Mouse (Mus musculus) heart, embryonic 15.5 days (tissue): Measurements from ENCODE around the gene Dck. TPM values are rescaled to one million over a fixed set of nuclear protein-coding genes. Genes with fewer than 3 reads are reported as not detected.
"Not testable (repeated sequence)": the region's sequence is repeated elsewhere in the genome, so short reads cannot be mapped to it uniquely, and the experiment has no call there.

Experiments
- ATAC-seq: fragments of 200-750 bp; cut with Nextera tagmentation; replicated peaks from 2 replicates; pipeline ENCODE4 v1.8.0; 2017; ENCODE audit warnings: low read depth, moderate TSS enrichment; ENCODE audit not compliant: insufficient number of reproducible peaks, insufficient read depth, low FRiP score
- H3K27ac ChIP-seq: fragments of 300-500 bp; sonication (generic); 2 replicates; pipeline ENCODE4 v1.5.1; 2015; ENCODE audit warnings: mild to moderate bottlenecking, inconsistent platforms
- H3K27me3 ChIP-seq: fragments of 300-500 bp; sonication (generic); 2 replicates; pipeline ENCODE4 v1.6.1; 2015; ENCODE audit warnings: inconsistent platforms
- H3K36me3 ChIP-seq: fragments of 300-500 bp; sonication (generic); 2 replicates; pipeline ENCODE4 v1.6.1; 2015; ENCODE audit warnings: mild to moderate bottlenecking, inconsistent platforms
- H3K4me1 ChIP-seq: fragments of 300-500 bp; sonication (generic); replicated peaks from 2 replicates; pipeline ENCODE4 v1.6.1; 2015; ENCODE audit warnings: inconsistent platforms
- H3K4me2 ChIP-seq: fragments of 300-500 bp; sonication (generic); 2 replicates; pipeline ENCODE4 v1.6.1; 2015; ENCODE audit warnings: inconsistent platforms, mild to moderate bottlenecking, moderate library complexity
- H3K4me3 ChIP-seq: fragments of 300-500 bp; sonication (generic); 2 replicates; pipeline ENCODE4 v1.5.1; 2015; ENCODE audit warnings: mild to moderate bottlenecking, inconsistent platforms
- H3K9ac ChIP-seq: fragments of 300-500 bp; sonication (generic); 2 replicates; pipeline ENCODE4 v1.6.1; 2015; ENCODE audit warnings: mild to moderate bottlenecking, inconsistent platforms
- H3K9me3 ChIP-seq: fragments of 300-500 bp; sonication (generic); replicated peaks from 2 replicates; pipeline ENCODE4 v1.6.1; 2016; ENCODE audit warnings: inconsistent platforms
- WGBS: fragments of 180-500 bp; shearing (Covaris S2); methylation state at CpG from one replicate; pipeline ENCODE4 v1.1.7; 2015; ENCODE audit warnings: mixed read lengths; 5-methylcytosine and 5-hydroxymethylcytosine counted together
- polyA plus RNA-seq: library from polyadenylated mRNA; unstranded; fragments of >200 nt; fragmentation: Nextera tagmentation; extraction: Ambion mirVana; gene quantifications from 2 replicates; pipeline ENCODE4 v1.2.1, GENCODE M21; 2015

Dck gene
- 27.6 and 31.9 TPM in 2 replicates for polyA plus RNA-seq

DNA sequence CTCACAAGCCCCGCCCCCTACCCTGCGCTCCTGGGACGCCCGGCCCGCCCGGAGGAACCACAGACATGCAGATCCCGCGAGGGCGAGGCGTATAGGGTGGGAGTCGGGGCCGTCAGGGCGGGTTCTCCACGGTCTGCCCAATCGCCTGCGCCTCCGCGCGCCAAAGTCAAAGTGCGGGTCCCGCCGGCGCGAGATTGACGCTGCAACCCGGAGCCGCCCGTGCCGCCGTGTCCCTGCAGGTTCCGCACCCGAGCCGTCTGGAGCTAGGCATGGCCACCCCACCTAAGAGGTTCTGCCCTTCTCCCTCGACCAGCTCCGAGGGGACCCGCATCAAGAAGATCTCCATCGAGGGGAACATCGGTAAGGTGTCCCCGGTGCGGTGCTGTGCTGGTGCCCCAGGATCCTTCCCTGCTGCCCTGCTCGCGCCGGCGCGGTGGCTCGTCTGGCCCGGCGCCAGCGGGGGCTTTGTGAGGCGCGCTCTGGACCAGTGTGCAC, at the start of gene Dck:
Dck (plus strand) TSS at position 10 of the 495 bp plus-strand sequence.
- WGBS: under 1% methylated on average over 50 of the region's 51 CpGs
- Histone ChIP-seq H3K9ac (peak within 1 kb of the TSS; percentile 77), H3K36me3 (no peaks in the 10 kb centered on the region), H3K9me3 (no peaks in the 10 kb centered on the region), H3K27ac (peak within 1 kb of the TSS; percentile 89), H3K27me3 (no peaks in the 10 kb centered on the region), H3K4me3 (peak within 1 kb of the TSS; percentile 80), H3K4me2 (peak within 1 kb of the TSS; percentile 72), H3K4me1 (peaks cover 18% of the 10 kb centered on the region)
- ATAC-seq: peak; percentile 100

DNA sequence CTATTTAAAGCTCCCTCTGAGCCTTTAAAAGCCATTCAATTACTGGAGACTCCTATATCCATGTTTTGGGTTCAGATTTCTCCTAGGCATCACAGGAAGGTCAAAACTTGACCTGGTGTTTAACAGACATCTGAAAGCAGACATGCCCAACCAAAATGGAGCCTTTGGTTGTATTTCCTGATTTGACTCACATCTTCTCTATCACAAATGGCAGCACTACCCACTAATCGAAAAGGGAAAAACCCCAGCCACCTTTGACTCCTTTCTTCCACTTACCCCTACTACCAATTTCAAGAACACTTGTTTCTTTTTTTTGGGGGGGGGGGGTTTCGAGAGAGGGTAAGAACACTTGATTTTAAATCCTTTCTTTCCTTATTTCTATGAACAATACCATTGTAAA, 47.8 kb upstream of the Dck start:
- no peak overlapping the region for H3K27ac ChIP-seq
- H3K4me3 ChIP-seq: no peak overlapping the region
- no peaks in the 10 kb centered on the region for H3K9me3 ChIP-seq
- no peak overlapping the region for H3K9ac ChIP-seq
- no peak for ATAC-seq
- no peaks in the 10 kb centered on the region for H3K27me3 ChIP-seq
- H3K4me2 ChIP-seq: no peak overlapping the region
- H3K36me3 ChIP-seq: no peaks in the 10 kb centered on the region
- peaks cover 15% of the 10 kb centered on the region for H3K4me1 ChIP-seq
- WGBS: 81% methylated on average over 2 of the region's 2 CpGs

DNA sequence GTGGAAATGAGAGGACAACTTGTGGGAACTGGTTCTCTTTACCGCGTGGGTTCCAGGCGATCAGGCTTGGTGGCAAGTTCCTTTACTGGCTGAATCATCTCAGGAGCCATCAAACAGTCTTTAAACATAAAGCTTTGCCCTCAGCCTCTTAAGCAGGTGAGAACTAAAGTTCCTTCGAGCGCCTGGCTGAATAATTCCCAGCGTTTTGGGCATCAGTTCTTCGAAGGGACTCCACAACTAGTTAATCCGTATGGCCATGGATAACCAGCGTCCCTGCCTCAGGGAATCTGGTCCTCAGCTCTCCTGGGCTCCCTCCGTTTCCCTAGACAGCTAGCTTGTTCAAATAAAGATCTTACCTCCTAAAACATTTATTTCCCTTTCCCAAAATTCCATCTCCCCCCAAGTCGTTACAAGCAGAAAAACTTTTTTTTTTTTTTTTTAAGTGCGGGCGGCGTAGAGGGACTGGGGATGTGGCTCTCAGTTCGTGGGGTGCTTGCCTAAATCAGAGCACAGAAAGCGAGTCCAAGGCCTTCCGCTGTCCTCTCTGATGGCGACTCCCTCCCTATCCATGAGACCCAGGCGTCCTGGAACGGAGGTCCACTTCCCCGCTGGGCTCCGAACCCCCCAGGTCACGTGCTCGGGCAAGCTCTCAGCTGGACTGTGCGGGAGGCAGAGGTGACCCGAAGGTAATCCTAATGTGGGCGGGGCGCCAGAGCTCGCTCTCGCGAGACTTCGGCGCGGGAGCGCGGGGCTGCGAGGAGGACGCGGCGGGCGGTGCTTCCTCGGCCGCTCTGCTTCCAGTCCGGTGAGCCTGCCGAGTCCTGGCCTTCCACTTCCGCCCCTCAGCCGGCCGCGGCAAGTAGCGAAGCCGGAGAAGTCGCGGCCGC, 44.4 kb upstream of the Dck start, which contains the start of gene Mob1b:
Mob1b (plus strand) TSS at position 740 of the 887 bp plus-strand sequence.
- Histone ChIP-seq H3K4me2 (peak within 1 kb of the TSS; percentile 81), H3K27ac (peak within 1 kb of the TSS; percentile 96), H3K9me3 (no peaks in the 10 kb centered on the region), H3K4me1 (peaks cover 35% of the 10 kb centered on the region), H3K27me3 (no peaks in the 10 kb centered on the region), H3K4me3 (peak within 1 kb of the TSS; percentile 94), H3K9ac (peak within 1 kb of the TSS; percentile 99), H3K36me3 (no peaks in the 10 kb centered on the region)
- WGBS: under 1% methylated on average over 45 of the region's 54 CpGs
- ATAC-seq: peak; percentile 91

DNA sequence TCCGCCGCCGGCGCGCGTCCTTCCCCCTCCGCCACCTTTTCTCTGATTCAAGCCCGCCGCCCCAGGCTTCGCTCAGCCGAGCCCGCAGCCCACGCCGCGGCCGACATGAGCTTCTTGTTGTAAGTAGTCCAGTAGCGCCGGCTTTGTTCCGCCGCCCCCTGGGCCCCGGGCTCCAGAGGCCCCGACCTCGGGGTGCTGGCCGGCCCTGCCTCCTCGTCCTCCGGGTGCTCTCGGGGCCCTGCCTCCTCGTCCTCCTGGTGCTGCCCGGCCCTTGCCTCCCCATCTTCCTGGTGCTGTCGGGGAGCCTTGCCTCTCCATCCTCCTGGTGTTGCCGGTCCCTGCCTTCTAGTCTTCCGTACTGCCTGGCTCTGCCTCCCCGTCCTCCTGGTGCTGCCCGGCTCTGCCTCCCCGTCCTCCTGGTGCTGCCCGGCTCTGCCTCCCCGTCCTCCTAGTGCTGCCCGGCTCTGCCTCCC, 43.8 kb upstream of the Dck start:
- Histone ChIP-seq H3K9me3 (no peaks in the 10 kb centered on the region), H3K4me3 (peak overlapping the region; percentile 94), H3K4me2 (peak overlapping the region; percentile 81), H3K27me3 (no peaks in the 10 kb centered on the region), H3K9ac (peak overlapping the region; percentile 99), H3K27ac (peak overlapping the region; percentile 96), H3K4me1 (peaks cover 35% of the 10 kb centered on the region), H3K36me3 (no peaks in the 10 kb centered on the region)
- ATAC-seq: peak; percentile 29
- WGBS: under 1% methylated on average over 35 of the region's 38 CpGs

DNA sequence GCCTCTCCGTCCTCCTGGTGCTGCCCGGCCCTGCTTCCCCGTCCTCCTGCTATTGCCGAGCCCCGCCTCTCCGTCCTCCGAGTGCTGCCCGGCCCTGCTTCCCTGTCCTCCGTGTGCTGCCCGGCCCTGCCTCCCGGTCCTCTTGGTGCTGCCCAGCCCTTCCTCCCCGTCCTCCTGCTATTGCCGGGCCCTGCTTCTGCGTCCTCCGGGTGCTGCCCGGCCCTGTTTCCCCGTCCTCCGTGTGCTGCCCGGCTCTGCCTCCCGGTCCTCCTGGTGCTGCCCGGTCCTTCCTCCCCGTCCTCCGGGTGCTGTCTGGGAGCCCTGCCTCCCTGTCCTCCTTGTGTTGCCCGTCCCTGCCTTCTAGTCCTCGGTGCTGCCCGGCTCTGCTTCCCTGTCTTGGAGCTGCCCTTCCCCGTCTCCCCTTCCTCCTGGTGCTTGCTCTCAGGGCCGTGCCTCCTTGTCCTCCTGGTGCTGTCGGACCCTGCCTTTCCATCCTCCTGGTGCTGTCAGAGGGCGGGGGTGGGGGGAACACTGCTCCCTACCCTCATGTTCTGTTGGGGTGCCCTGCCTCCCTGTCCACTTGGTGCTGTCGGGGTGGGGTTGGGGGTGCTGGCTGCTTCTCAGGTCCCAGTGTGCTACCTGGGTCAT, 43.1 kb upstream of the Dck start:
- H3K4me3 ChIP-seq: peak overlapping the region; percentile 94
- H3K9ac ChIP-seq: peak overlapping the region; percentile 99
- 1% methylated on average over 31 of the region's 31 CpGs for WGBS
- H3K9me3 ChIP-seq: no peaks in the 10 kb centered on the region
- H3K4me1 ChIP-seq: peaks cover 35% of the 10 kb centered on the region
- no peaks in the 10 kb centered on the region for H3K36me3 ChIP-seq
- H3K27ac ChIP-seq: peak overlapping the region; percentile 96
- H3K27me3 ChIP-seq: no peaks in the 10 kb centered on the region
- ATAC-seq: peak; percentile 23; the same call in 1 of the 2 replicates
- peak overlapping the region; percentile 81 for H3K4me2 ChIP-seq

DNA sequence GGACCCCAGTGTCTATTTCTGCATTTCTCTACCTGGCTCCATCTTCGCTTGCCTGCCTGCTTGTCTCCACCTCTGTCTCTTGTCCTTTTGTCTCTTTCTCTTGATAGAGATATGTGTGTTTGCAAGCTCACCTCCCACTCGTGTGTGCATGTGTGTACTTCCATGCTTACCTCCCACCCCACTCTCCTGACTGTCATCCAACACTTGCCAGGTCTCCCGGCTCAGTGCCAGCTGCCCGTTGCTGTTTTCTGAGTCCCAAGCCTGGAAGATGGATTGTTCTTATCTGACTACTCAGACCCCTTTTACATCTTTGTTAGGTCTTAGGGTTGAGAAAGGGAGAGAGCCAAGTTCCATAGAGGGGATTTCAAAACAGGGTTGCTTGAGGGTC, 42.6 kb upstream of the Dck start:
- Histone ChIP-seq H3K4me2 (peak overlapping the region; percentile 81), H3K36me3 (no peaks in the 10 kb centered on the region), H3K4me3 (peak overlapping the region; percentile 94), H3K27ac (peak overlapping the region; percentile 96), H3K4me1 (peaks cover 35% of the 10 kb centered on the region), H3K9ac (peak overlapping the region; percentile 99), H3K9me3 (no peaks in the 10 kb centered on the region), H3K27me3 (no peaks in the 10 kb centered on the region)
- peak; percentile 5; the same call in 1 of the 2 replicates for ATAC-seq
- WGBS: 6% methylated on average over 4 of the region's 4 CpGs

DNA sequence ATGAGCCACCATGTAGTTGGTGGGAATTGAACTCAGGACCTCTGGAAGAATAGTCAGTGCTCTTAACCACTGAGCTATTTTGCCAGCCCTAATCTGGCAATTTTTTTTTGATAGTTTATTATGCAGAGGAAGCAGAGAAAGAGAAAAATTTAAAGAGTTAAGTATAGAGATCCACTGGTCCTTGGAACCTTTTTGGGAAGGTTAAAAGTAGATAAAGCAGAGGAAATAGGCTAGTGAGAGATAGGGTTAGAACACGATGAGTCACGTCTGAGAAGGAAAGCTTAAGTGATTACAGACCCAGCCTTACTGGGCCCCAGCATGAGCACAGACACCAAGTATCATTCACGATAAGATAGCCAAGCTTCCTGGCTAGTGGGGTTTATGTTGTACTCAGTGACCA, 40.8 kb upstream of the Dck start:
- no peaks in the 10 kb centered on the region for H3K9me3 ChIP-seq
- no peak overlapping the region for H3K9ac ChIP-seq
- no peak overlapping the region for H3K4me3 ChIP-seq
- no peak for ATAC-seq
- peak overlapping the region; percentile 81 for H3K4me2 ChIP-seq
- H3K36me3 ChIP-seq: no peaks in the 10 kb centered on the region
- H3K27me3 ChIP-seq: no peaks in the 10 kb centered on the region
- 12% methylated on average over 3 of the region's 3 CpGs for WGBS
- H3K4me1 ChIP-seq: peaks cover 39% of the 10 kb centered on the region
- peak overlapping the region; percentile 96 for H3K27ac ChIP-seq

DNA sequence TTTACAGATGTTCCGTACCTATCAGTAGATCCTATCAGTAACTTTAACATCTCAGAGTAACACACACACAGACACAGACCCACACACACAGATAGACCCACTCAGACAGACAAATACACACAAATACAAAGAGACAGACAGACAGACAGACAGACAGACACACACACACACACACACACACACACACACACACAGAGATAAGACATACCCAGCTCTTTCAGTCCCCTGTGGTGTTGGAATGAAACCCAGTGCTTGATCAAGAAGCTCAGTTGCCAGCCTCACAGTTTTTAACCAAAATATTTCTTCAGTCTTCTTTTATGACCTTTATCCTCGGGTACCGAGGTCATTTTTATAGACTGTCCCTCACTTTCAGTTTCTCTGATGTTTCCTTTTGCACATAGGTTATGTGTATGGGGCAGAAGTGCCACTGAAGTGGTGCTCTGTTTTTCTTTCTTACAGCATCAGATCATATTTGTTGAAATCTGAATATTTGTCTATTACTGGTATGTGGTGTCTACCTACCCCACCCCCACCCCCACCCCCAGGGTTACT, 37.1 kb upstream of the Dck start:
- H3K27me3 ChIP-seq: no peaks in the 10 kb centered on the region
- H3K4me3 ChIP-seq: no peak overlapping the region
- H3K4me2 ChIP-seq: no peak overlapping the region
- H3K9me3 ChIP-seq: no peaks in the 10 kb centered on the region
- no peak for ATAC-seq
- peaks cover 25% of the 10 kb centered on the region for H3K4me1 ChIP-seq
- H3K27ac ChIP-seq: no peak overlapping the region
- H3K9ac ChIP-seq: no peak overlapping the region
- WGBS: 77% methylated on average over 3 of the region's 3 CpGs
- no peaks in the 10 kb centered on the region for H3K36me3 ChIP-seq

DNA sequence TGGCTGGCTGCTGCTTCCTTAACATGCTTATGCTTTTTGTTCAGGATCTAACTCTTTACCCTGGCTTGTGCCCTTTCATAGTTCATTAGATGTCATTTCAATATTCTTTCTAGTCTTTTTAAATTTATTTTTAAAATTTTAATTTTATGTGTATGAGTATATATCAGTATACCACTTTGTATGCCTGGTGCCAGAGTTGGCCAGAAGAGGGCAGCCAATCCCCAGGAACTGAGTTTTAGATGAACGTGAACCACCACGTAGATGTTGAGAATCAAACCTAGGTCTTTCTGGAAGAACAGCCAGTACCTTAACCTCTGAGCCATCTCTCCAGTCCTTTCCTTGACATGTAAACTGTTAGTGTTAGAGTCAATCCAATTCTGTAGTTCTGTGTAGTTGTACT, 30.0 kb upstream of the Dck start:
- Histone ChIP-seq H3K27ac (no peak overlapping the region), H3K4me2 (no peak overlapping the region), H3K36me3 (peaks cover 3% of the 10 kb centered on the region), H3K4me1 (peaks cover 11% of the 10 kb centered on the region), H3K9me3 (no peaks in the 10 kb centered on the region), H3K4me3 (no peak overlapping the region), H3K9ac (no peak overlapping the region), H3K27me3 (no peaks in the 10 kb centered on the region)
- WGBS: 90% methylated on average over 2 of the region's 2 CpGs
- no peak for ATAC-seq

DNA sequence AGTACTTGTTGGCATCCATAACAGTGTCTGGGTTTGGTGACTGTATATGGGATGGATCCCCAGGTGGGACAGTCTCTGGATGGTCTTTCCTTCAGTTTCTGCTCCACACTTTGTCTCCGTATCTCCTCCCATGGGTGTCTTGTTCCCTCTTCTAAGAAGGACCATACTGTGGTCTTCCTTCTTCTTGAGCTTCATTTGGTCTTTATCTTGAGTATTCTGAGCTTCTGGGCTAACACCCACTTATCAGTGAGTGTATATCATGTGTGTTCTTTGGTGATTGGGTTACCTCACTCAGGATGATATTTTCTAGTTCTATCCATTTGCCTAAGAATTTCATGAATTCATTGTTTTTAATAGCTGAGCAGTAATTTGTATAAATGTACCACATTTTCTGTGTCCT, 23.7 kb upstream of the Dck start:
- 92% methylated on average over 1 of the region's 1 CpGs for WGBS
- not testable (repeated sequence) for ATAC-seq, H3K27me3 ChIP-seq, H3K9me3 ChIP-seq, H3K4me1 ChIP-seq, H3K9ac ChIP-seq, H3K4me3 ChIP-seq, H3K27ac ChIP-seq, H3K36me3 ChIP-seq, H3K4me2 ChIP-seq

DNA sequence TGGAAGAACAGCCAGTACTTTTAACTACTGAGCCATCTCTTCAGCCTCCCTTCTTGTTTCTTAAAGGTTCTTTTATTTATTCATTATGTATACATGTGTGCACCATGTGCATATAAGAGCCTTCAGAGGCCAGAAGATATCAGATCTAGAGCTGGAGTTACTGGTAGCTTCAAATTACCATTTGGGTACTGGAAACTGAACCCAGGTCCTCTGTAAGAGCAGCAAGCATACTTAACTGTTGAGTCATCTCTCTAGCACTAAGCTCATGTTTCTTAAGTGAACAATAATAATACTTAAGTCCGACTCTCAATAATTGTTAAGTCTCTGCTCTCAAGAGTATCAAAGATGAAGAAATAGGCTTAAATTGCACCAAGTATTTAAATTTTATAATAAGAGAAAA, 17.0 kb upstream of the Dck start:
- no peaks in the 10 kb centered on the region for H3K9me3 ChIP-seq
- no peak overlapping the region for H3K27ac ChIP-seq
- no peak overlapping the region for H3K4me2 ChIP-seq
- H3K36me3 ChIP-seq: peaks cover 16% of the 10 kb centered on the region; the same call in 1 of the 2 replicates
- no peaks in the 10 kb centered on the region for H3K27me3 ChIP-seq
- ATAC-seq: no peak
- 82% methylated on average over 1 of the region's 1 CpGs for WGBS
- H3K9ac ChIP-seq: no peak overlapping the region
- H3K4me3 ChIP-seq: no peak overlapping the region
- H3K4me1 ChIP-seq: no peaks in the 10 kb centered on the region
